Mouse (Mus musculus): Measurements from ENCODE around the gene Pprc1. TPM values are rescaled to one million over a fixed set of nuclear protein-coding genes. Genes with fewer than 3 reads are reported as not detected.
A peak's percentile ranks its signal among the peaks of the same experiment; 100 is the strongest.

The Pprc1 gene
- total and polyA plus RNA-seq, 3 experiments = 27.8 to 135 (median 39.3) TPM

- Histone ChIP-seq H3K4me1 (ENCODE audit: control insufficient read depth in 1 of 2, insufficient read depth in 2 of 2, low read length in 2 of 2) (no peaks in the 10 kb centered on the region), H3K4me3 (ENCODE audit: control insufficient read depth in 1 of 2, insufficient read depth in 1 of 2, low read depth in 2 of 2, low read length in 2 of 2) (no peak overlapping the region), H3K36me3 (ENCODE audit: control insufficient read depth in 1 of 2, insufficient read depth in 2 of 2, low read length in 2 of 2) (no peaks in the 10 kb centered on the region), H3K27ac (ENCODE audit: control insufficient read depth, low read depth, low read length) (no peak overlapping the region), H3K9ac (ENCODE audit: control insufficient read depth, low read depth, low read length, poor library complexity, severe bottlenecking) (no peak overlapping the region), H3K27me3 (ENCODE audit: control insufficient read depth in 1 of 2, insufficient read depth in 2 of 2, low read length in 2 of 2) (no peaks in the 10 kb centered on the region), H3K9me3 (replicated peaks; ENCODE audit: insufficient read depth, low read length) (no peaks in the 10 kb centered on the region), H3K79me2 (ENCODE audit: control insufficient read depth, insufficient read depth, low read length, poor library complexity) (no peaks in the 10 kb centered on the region)
- no peak for TF ChIP-seq MAZ (IDR thresholded peaks at IDR 0.05; ENCODE audit: low read depth, low read length)
- no peak for TF ChIP-seq CHD2 (IDR thresholded peaks at IDR 0.05; ENCODE audit: low read length)
- no peak for TF ChIP-seq ZMIZ1 (IDR thresholded peaks at IDR 0.05; ENCODE audit: low read depth, low read length)
- TF ChIP-seq CTCF (IDR thresholded peaks at IDR 0.05 in 2 of 3, conservative IDR thresholded peaks at IDR 0.05 in 1 of 3; ENCODE audit: control insufficient read depth in 1 of 3, insufficient read depth in 1 of 3, low read depth in 2 of 3, low read length in 3 of 3, poor library complexity in 1 of 3, severe bottlenecking in 1 of 3) = no peak
- no peak for TF ChIP-seq USF1 (IDR thresholded peaks at IDR 0.05; ENCODE audit: low read depth, low read length)
- TF ChIP-seq SMC3 (IDR thresholded peaks at IDR 0.05; ENCODE audit: low read depth, low read length) = no peak
- TF ChIP-seq GATA1 (IDR thresholded peaks at IDR 0.05; ENCODE audit: low read depth, low read length) = no peak
- no peak for TF ChIP-seq MEF2A (IDR thresholded peaks at IDR 0.05; ENCODE audit: extremely low read depth, insufficient replicate concordance, low read depth, low read length, poor library complexity, severe bottlenecking)
- TF ChIP-seq RCOR1 (IDR thresholded peaks at IDR 0.05; ENCODE audit: low read depth, low read length) = no peak
- TF ChIP-seq NELFE (IDR thresholded peaks at IDR 0.05; ENCODE audit: low read depth, low read length) = no peak
- no peak for DNase-seq (ENCODE audit: low read depth, low spot score)
Measured at GRCm38 (mm10) chr19:46091641-46092040, 47.0 kb downstream of the Pprc1 start.

- Histone ChIP-seq H3K4me1 (ENCODE audit: control insufficient read depth in 1 of 2, insufficient read depth in 2 of 2, low read length in 2 of 2) (no peaks in the 10 kb centered on the region), H3K4me3 (ENCODE audit: control insufficient read depth in 1 of 2, insufficient read depth in 1 of 2, low read depth in 2 of 2, low read length in 2 of 2) (no peak overlapping the region), H3K36me3 (ENCODE audit: control insufficient read depth in 1 of 2, insufficient read depth in 2 of 2, low read length in 2 of 2) (no peaks in the 10 kb centered on the region), H3K27ac (ENCODE audit: control insufficient read depth, low read depth, low read length) (no peak overlapping the region), H3K79me2 (ENCODE audit: control insufficient read depth, insufficient read depth, low read length, poor library complexity) (no peaks in the 10 kb centered on the region), H3K27me3 (ENCODE audit: control insufficient read depth in 1 of 2, insufficient read depth in 2 of 2, low read length in 2 of 2) (peaks cover 0 to 2% of the 10 kb centered on the region in 2 experiments; a peak in 2 of 4 replicates), H3K9me3 (replicated peaks; ENCODE audit: insufficient read depth, low read length) (no peaks in the 10 kb centered on the region), H3K9ac (ENCODE audit: control insufficient read depth, low read depth, low read length, poor library complexity, severe bottlenecking) (no peak overlapping the region)
- peak; percentile 28 for DNase-seq (ENCODE audit: low read depth, low spot score)
- TF ChIP-seq POLR2A (IDR thresholded peaks at IDR 0.05; ENCODE audit: control insufficient read depth in 1 of 2, insufficient read depth in 1 of 2, low read depth in 1 of 2, low read length in 2 of 2, poor library complexity in 1 of 2) = no peak
- peak; percentile 7; the same call in 1 of the 2 replicates for TF ChIP-seq RAD21 (IDR thresholded peaks at IDR 0.05; ENCODE audit: low read depth, low read length)
- TF ChIP-seq ZC3H11A (IDR thresholded peaks at IDR 0.05; ENCODE audit: low read depth, low read length) = no peak
- no peak for TF ChIP-seq TBP (IDR thresholded peaks at IDR 0.05; ENCODE audit: low read depth, low read length)
- TF ChIP-seq TAL1 (IDR thresholded peaks at IDR 0.05; ENCODE audit: low read length) = no peak
- TF ChIP-seq MEF2A (IDR thresholded peaks at IDR 0.05; ENCODE audit: extremely low read depth, insufficient replicate concordance, low read depth, low read length, poor library complexity, severe bottlenecking) = no peak
- TF ChIP-seq MAZ (IDR thresholded peaks at IDR 0.05; ENCODE audit: low read depth, low read length) = no peak
- TF ChIP-seq POLR2AphosphoS5 (IDR thresholded peaks at IDR 0.05; ENCODE audit: borderline replicate concordance, low read depth, low read length) = no peak
- TF ChIP-seq CHD2 (IDR thresholded peaks at IDR 0.05; ENCODE audit: low read length) = no peak
- peak; percentile 29; the same call in 1 of the 2 replicates for TF ChIP-seq ZNF384 (IDR thresholded peaks at IDR 0.05; ENCODE audit: low read depth, low read length)
- TF ChIP-seq MXI1 (IDR thresholded peaks at IDR 0.05; ENCODE audit: low read depth, low read length) = no peak
- TF ChIP-seq CTCF (IDR thresholded peaks at IDR 0.05 in 2 of 3, conservative IDR thresholded peaks at IDR 0.05 in 1 of 3; ENCODE audit: control insufficient read depth in 1 of 3, insufficient read depth in 1 of 3, low read depth in 2 of 3, low read length in 3 of 3, poor library complexity in 1 of 3, severe bottlenecking in 1 of 3) = peak in 2 of 3 experiments; percentile 11 to 17; a peak in 1 of 6 replicates
- TF ChIP-seq CHD1 (IDR thresholded peaks at IDR 0.05; ENCODE audit: low read depth, low read length) = no peak
- no peak for TF ChIP-seq ZKSCAN1 (IDR thresholded peaks at IDR 0.05; ENCODE audit: low read depth, low read length)
Measured at GRCm38 (mm10) chr19:46094144-46094543, 49.5 kb downstream of the Pprc1 start.
